Mouse (Mus musculus): ENCODE measurements at regions not wholly inside any gene's neighbourhood (a gene's known extent, or its start where the extent isn't known, plus 50 kb on each side); places are given as distances from the start of the nearest gene placed in this dataset.
"Not testable (repeated sequence)": the region's sequence is repeated elsewhere in the genome, so short reads cannot be mapped to it uniquely, and the experiment has no call there.

- no peak for DNase-seq (ENCODE audit: low spot score)
- intact Hi-C loops (cut with DNase I), result no loop called here
These were observed 788.8 kb upstream of the Zfp386 start for GRCm38 (mm10) chr12:115258744-115259143.

- DNase-seq (ENCODE audit: low spot score); intact Hi-C loops (cut with DNase I): not testable (repeated sequence)
These were observed 785.1 kb upstream of the Zfp386 start for GRCm38 (mm10) chr12:115262431-115262830.

- intact Hi-C loops (cut with DNase I); DNase-seq (ENCODE audit: low spot score): not testable (repeated sequence)
These were observed 770.8 kb upstream of the Zfp386 start for GRCm38 (mm10) chr12:115276749-115277148.

GRCm38 (mm10) chr12:115293772-115294171, 753.8 kb upstream of the Zfp386 start:
- intact Hi-C loops (cut with DNase I), result not testable (repeated sequence)

GRCm38 (mm10) chr12:115298041-115298440, 749.5 kb upstream of the Zfp386 start:
- DNase-seq (ENCODE audit: low spot score); intact Hi-C loops (cut with DNase I): not testable (repeated sequence)

More at GRCm38 (mm10) chr12:115293772-115294171, 753.8 kb upstream of the Zfp386 start:
- DNase-seq (ENCODE audit: low spot score), result not testable (repeated sequence)

- intact Hi-C loops (cut with DNase I), result no loop called here
- DNase-seq (ENCODE audit: low spot score), result no peak
These were observed 735.6 kb upstream of the Zfp386 start for GRCm38 (mm10) chr12:115311956-115312355.

- intact Hi-C loops (cut with DNase I); DNase-seq (ENCODE audit: low spot score): not testable (repeated sequence)
These were observed 734.9 kb upstream of the Zfp386 start for GRCm38 (mm10) chr12:115312604-115313003.

- DNase-seq (ENCODE audit: low spot score); intact Hi-C loops (cut with DNase I): not testable (repeated sequence)
These were observed 726.9 kb upstream of the Zfp386 start for GRCm38 (mm10) chr12:115320641-115321040.

- DNase-seq (ENCODE audit: low spot score), result no peak
- intact Hi-C loops (cut with DNase I), result no loop called here
These were observed 719.1 kb upstream of the Zfp386 start for GRCm38 (mm10) chr12:115328439-115328838.

GRCm38 (mm10) chr12:115334770-115335169, 712.8 kb upstream of the Zfp386 start:
- DNase-seq (ENCODE audit: low spot score); intact Hi-C loops (cut with DNase I): not testable (repeated sequence)

GRCm38 (mm10) chr12:115336594-115336993, 710.9 kb upstream of the Zfp386 start:
- intact Hi-C loops (cut with DNase I), result no loop called here
- DNase-seq (ENCODE audit: low spot score), result no peak

GRCm38 (mm10) chr12:115346112-115346511, 701.4 kb upstream of the Zfp386 start:
- DNase-seq (ENCODE audit: low spot score); intact Hi-C loops (cut with DNase I): not testable (repeated sequence)

GRCm38 (mm10) chr12:115359050-115359449, 688.5 kb upstream of the Zfp386 start:
- DNase-seq (ENCODE audit: low spot score); intact Hi-C loops (cut with DNase I): not testable (repeated sequence)

GRCm38 (mm10) chr12:115365628-115366027, 681.9 kb upstream of the Zfp386 start:
- intact Hi-C loops (cut with DNase I); DNase-seq (ENCODE audit: low spot score): not testable (repeated sequence)

GRCm38 (mm10) chr12:115371784-115372183, 675.7 kb upstream of the Zfp386 start:
- intact Hi-C loops (cut with DNase I); DNase-seq (ENCODE audit: low spot score): not testable (repeated sequence)

GRCm38 (mm10) chr12:115373056-115373455, 674.5 kb upstream of the Zfp386 start:
- intact Hi-C loops (cut with DNase I); DNase-seq (ENCODE audit: low spot score): not testable (repeated sequence)

- DNase-seq (ENCODE audit: low spot score); intact Hi-C loops (cut with DNase I): not testable (repeated sequence)
These were observed 661.0 kb upstream of the Zfp386 start for GRCm38 (mm10) chr12:115386479-115386878.

GRCm38 (mm10) chr12:115404116-115404515, 643.4 kb upstream of the Zfp386 start:
- intact Hi-C loops (cut with DNase I), result no loop called here
- no peak for DNase-seq (ENCODE audit: low spot score)

GRCm38 (mm10) chr12:115404657-115405056, 642.9 kb upstream of the Zfp386 start:
- intact Hi-C loops (cut with DNase I), result no loop called here
- DNase-seq (ENCODE audit: low spot score), result no peak

GRCm38 (mm10) chr12:115446247-115446646, 601.3 kb upstream of the Zfp386 start:
- intact Hi-C loops (cut with DNase I), result not testable (repeated sequence)

GRCm38 (mm10) chr12:115452626-115453025, 594.9 kb upstream of the Zfp386 start:
- intact Hi-C loops (cut with DNase I); DNase-seq (ENCODE audit: low spot score): not testable (repeated sequence)

More at GRCm38 (mm10) chr12:115446247-115446646, 601.3 kb upstream of the Zfp386 start:
- DNase-seq (ENCODE audit: low spot score), result not testable (repeated sequence)

- intact Hi-C loops (cut with DNase I); DNase-seq (ENCODE audit: low spot score): not testable (repeated sequence)
These were observed 582.7 kb upstream of the Zfp386 start for GRCm38 (mm10) chr12:115464777-115465176.

Measured in heart, postnatal 25 days (tissue).